In the genomic region with DNA sequence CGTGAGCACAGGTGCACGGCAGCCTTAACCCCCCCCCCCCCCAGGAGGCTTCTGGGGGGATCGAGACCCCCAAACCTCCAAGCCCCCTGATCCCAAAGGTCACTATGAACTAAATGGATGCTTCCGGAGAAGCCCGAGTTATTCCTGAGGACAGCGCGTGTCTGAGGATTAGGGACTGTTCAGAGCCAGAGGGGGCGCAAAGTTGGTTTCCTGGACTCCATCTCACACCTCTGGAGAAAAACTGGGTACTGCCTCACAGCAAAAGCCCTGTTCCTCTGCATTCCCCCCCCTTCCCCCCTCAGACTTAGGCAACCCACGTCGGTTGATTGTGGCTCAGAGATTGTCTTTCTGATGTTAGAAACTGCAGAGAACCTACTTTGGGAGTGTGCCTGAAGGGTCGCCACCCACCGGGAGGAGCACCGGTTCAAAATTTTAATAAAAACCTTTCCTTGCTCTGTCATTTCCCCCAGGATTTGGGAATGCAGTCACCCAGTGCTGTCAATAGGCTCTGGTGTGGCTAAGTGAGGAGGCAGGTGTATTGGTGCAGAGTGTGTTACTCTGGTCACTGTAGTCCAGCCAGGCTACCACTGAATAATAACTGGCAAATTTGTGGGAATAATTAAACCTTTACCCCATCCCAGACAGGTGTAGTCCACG, we compare ENCODE assay signal across 8 mouse cellular contexts. TPM values are rescaled to one million over a fixed set of nuclear protein-coding genes. Genes with fewer than 3 reads are reported as not detected.
DNase-seq lines count a peak whose midpoint lies in the region; ATAC-seq lines count a peak whose summit lies in the region.

No protein-coding gene starts in this region.

- no peaks in the 10 kb centered on the region for H3K9me3 ChIP-seq in heart, embryonic 16.5 days (replicated peaks; ENCODE audit: control insufficient read depth, low read length)
- no peaks in the 10 kb centered on the region for H3K9me3 ChIP-seq in forebrain, embryonic 16.5 days (ENCODE audit: control insufficient read depth, low read length)

- H3K27me3 ChIP-seq in heart, embryonic 16.5 days (ENCODE audit: control insufficient read depth, insufficient read depth, low read length) = peaks cover 3% of the 10 kb centered on the region; the same call in 1 of the 2 replicates
- H3K27me3 ChIP-seq in forebrain, embryonic 16.5 days (replicated peaks; ENCODE audit: control insufficient read depth, insufficient read depth, low read length) = no peaks in the 10 kb centered on the region

- H3K4me1 ChIP-seq in heart, embryonic 16.5 days (ENCODE audit: control insufficient read depth, insufficient read depth, low read length) = peaks cover 6% of the 10 kb centered on the region; the same call in 1 of the 2 replicates
- peaks cover 16% of the 10 kb centered on the region for H3K4me1 ChIP-seq in forebrain, embryonic 16.5 days (replicated peaks; ENCODE audit: control insufficient read depth, insufficient read depth, low read length)

- DNase-seq in heart, postnatal 25 days (ENCODE audit: low spot score) = no peak
- peak; percentile 71 for DNase-seq in R1 (ENCODE audit: low read depth, low spot score)
- no peak for DNase-seq in urinary bladder, postnatal 25 days (ENCODE audit: low spot score)
- no peak for DNase-seq in layer of hippocampus, adult 9-11 months

- ATAC-seq in heart, embryonic 16.5 days (replicated peaks; ENCODE audit: extremely low read depth, insufficient read depth, low FRiP score) = no peak; the same call in 1 of the 2 replicates
- ATAC-seq in forebrain, embryonic 16.5 days = peak; percentile 34
- ATAC-seq in megakaryocyte, adult 5-6 weeks (ENCODE audit: poor library complexity, severe bottlenecking) = 0 out of 2 replicates have a peak, but pooled peaks have one; percentile 8
- no peak for ATAC-seq in inflammation-experienced regulatory T-cells, adult 6 months

- H3K9ac ChIP-seq in heart, embryonic 16.5 days (ENCODE audit: low read length) = peak overlapping the region; percentile 83
- H3K9ac ChIP-seq in forebrain, embryonic 16.5 days (replicated peaks; ENCODE audit: low read depth, low read length) = peak overlapping the region; percentile 88

- WGBS in heart, embryonic 16.5 days = 15% methylated on average over 14 of the region's 14 CpGs
- WGBS in forebrain, embryonic 16.5 days = 11% methylated on average over 14 of the region's 14 CpGs

- peak overlapping the region; percentile 75 for H3K27ac ChIP-seq in heart, embryonic 16.5 days (ENCODE audit: low read length)
- peak overlapping the region; percentile 88 for H3K27ac ChIP-seq in forebrain, embryonic 16.5 days (ENCODE audit: low read length)

- peak overlapping the region; percentile 77 for H3K4me2 ChIP-seq in heart, embryonic 16.5 days (ENCODE audit: low read depth, low read length)
- peak overlapping the region; percentile 83 for H3K4me2 ChIP-seq in forebrain, embryonic 16.5 days (ENCODE audit: low read length)

- intact Hi-C loops in heart, postnatal 25 days (cut with DNase I) = no loop called here

- peak overlapping the region; percentile 70 for H3K4me3 ChIP-seq in heart, embryonic 16.5 days (ENCODE audit: low read length)
- H3K4me3 ChIP-seq in forebrain, embryonic 16.5 days (replicated peaks; ENCODE audit: low read length) = peak overlapping the region; percentile 76

- H3K36me3 ChIP-seq in heart, embryonic 16.5 days (ENCODE audit: control insufficient read depth, insufficient read depth) = no peaks in the 10 kb centered on the region
- no peaks in the 10 kb centered on the region for H3K36me3 ChIP-seq in forebrain, embryonic 16.5 days (ENCODE audit: control insufficient read depth, insufficient read depth)

RNA-seq across cellular contexts. Expression of gene Slc16a6, which starts 0.8 kb away (rescaled TPM):
- polyA plus RNA-seq in heart, embryonic 16.5 days (2015; fragmentation: Nextera tagmentation; extraction: Ambion mirVana) = 5.2 and 7.0 TPM in 2 replicates
- total RNA-seq in heart, postnatal 25 days (2021) = 1 to 10 TPM; 7.7 to 8.8 TPM
- polyA plus RNA-seq in forebrain, embryonic 16.5 days (2015; fragmentation: Nextera tagmentation; extraction: Ambion mirVana) = 4.1 and 5.4 TPM in 2 replicates
- 27.4 and 27.6 TPM in 2 replicates for total RNA-seq in megakaryocyte, adult 5-6 weeks (2015)
- total RNA-seq in megakaryocyte, adult 5-6 weeks (2017) = 10.5 and 14.7 TPM in 2 replicates
- polyA plus RNA-seq in inflammation-experienced regulatory T-cells, adult 6 months (2017; shearing (Covaris generic)) = 10 to 100 TPM; 22.4 to 30.5 (median 26.4) TPM

RNA-seq across cellular contexts. Expression of gene Arsg, which starts 1.0 kb away (rescaled TPM):
- 3.6 TPM in 2 replicates for polyA plus RNA-seq in heart, embryonic 16.5 days (2015; fragmentation: Nextera tagmentation; extraction: Ambion mirVana)
- 1 to 10 TPM; 1.3 to 1.9 TPM for total RNA-seq in heart, postnatal 25 days (2021)
- 3.2 and 4.1 TPM in 2 replicates for polyA plus RNA-seq in forebrain, embryonic 16.5 days (2015; fragmentation: Nextera tagmentation; extraction: Ambion mirVana)
- total RNA-seq in megakaryocyte, adult 5-6 weeks (2015) = 4.9 and 6.2 TPM in 2 replicates
- total RNA-seq in megakaryocyte, adult 5-6 weeks (2017) = 6.2 and 7.5 TPM in 2 replicates
- polyA plus RNA-seq in inflammation-experienced regulatory T-cells, adult 6 months (2017; shearing (Covaris generic)) = 1 to 10 TPM; 1.8 to 8.0 (median 4.6) TPM

RNA-seq across cellular contexts. Expression of gene Amz2, which starts 48.5 kb away (rescaled TPM):
- polyA plus RNA-seq in heart, embryonic 16.5 days (2015; fragmentation: Nextera tagmentation; extraction: Ambion mirVana) = 34.9 and 39.8 TPM in 2 replicates
- total RNA-seq in heart, postnatal 25 days (2021) = 10 to 100 TPM; 51.4 to 60.5 TPM
- 70.5 and 74.0 TPM in 2 replicates for polyA plus RNA-seq in forebrain, embryonic 16.5 days (2015; fragmentation: Nextera tagmentation; extraction: Ambion mirVana)
- total RNA-seq in megakaryocyte, adult 5-6 weeks (2015) = 19.2 and 26.5 TPM in 2 replicates
- total RNA-seq in megakaryocyte, adult 5-6 weeks (2017) = 51.3 and 51.7 TPM in 2 replicates
- polyA plus RNA-seq in inflammation-experienced regulatory T-cells, adult 6 months (2017; shearing (Covaris generic)) = 10 to 100 TPM; 44.8 to 49.1 (median 46.0) TPM

Comparison
In these comparisons a context has a peak if more than half of its experiments do, and no peak if none do; other contexts are left out.
1. ATAC-seq: peak in forebrain, embryonic 16.5 days (single experiment) and megakaryocyte, adult 5-6 weeks (single experiment); none in heart, embryonic 16.5 days (single experiment) and inflammation-experienced regulatory T-cells, adult 6 months (single experiment).